Mouse (Mus musculus): Measurements from ENCODE around the gene Porcn. TPM values are rescaled to one million over a fixed set of nuclear protein-coding genes. Genes with fewer than 3 reads are reported as not detected.

The Porcn gene
- polyA plus RNA-seq, 1 experiment from 2014 or later = 22.3 TPM

DNA sequence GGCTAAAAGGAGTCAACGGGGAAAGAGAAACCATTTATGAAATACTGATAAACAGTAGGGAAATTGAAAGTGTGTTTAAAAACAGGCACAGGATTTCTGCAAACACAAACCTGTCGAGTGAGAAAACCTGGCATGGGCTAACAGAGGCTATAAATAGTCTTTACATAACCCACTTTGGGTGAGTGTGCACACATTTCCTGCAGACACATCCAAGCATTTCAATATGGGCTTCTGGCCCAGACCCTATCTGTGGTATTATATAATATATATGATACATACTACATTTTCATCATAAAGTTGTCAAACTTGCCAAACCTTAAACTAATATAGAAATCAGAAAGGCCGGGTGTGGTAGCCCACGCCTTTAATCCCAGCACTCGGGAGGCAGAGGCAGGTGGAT is 43.2 kb downstream of the Porcn start:
- H3K27me3 ChIP-seq (replicated peaks; ENCODE audit: insufficient read depth, low read length) = no peaks in the 10 kb centered on the region
- no peak overlapping the region for H3K9ac ChIP-seq (replicated peaks; ENCODE audit: low read depth)
- no peak overlapping the region for H3K4me3 ChIP-seq (ENCODE audit: low read depth, low read length)
- DNase-seq (ENCODE audit: low spot score) (peak; percentile 44), ATAC-seq (peak; percentile 46)
- 0 out of 2 replicates have a peak overlapping the region, but pooled peaks have one; percentile 54 for H3K27ac ChIP-seq (ENCODE audit: low read length)
- TF ChIP-seq CTCF (IDR thresholded peaks at IDR 0.05) = no peak
- TF ChIP-seq EP300 (IDR thresholded peaks at IDR 0.05) = no peak
- 0 out of 2 replicates have a peak, but pooled peaks cover under 1% of the 10 kb centered on the region for H3K36me3 ChIP-seq (ENCODE audit: insufficient read depth, low read length)
- H3K9me3 ChIP-seq (ENCODE audit: low read length) = no peaks in the 10 kb centered on the region
- H3K4me1 ChIP-seq (ENCODE audit: insufficient read depth, low read depth, low read length) = no peaks in the 10 kb centered on the region
- WGBS = 66% methylated on average over 5 of the region's 5 CpGs
- H3K4me2 ChIP-seq (replicated peaks; ENCODE audit: low read depth, low read length) = no peak overlapping the region

DNA sequence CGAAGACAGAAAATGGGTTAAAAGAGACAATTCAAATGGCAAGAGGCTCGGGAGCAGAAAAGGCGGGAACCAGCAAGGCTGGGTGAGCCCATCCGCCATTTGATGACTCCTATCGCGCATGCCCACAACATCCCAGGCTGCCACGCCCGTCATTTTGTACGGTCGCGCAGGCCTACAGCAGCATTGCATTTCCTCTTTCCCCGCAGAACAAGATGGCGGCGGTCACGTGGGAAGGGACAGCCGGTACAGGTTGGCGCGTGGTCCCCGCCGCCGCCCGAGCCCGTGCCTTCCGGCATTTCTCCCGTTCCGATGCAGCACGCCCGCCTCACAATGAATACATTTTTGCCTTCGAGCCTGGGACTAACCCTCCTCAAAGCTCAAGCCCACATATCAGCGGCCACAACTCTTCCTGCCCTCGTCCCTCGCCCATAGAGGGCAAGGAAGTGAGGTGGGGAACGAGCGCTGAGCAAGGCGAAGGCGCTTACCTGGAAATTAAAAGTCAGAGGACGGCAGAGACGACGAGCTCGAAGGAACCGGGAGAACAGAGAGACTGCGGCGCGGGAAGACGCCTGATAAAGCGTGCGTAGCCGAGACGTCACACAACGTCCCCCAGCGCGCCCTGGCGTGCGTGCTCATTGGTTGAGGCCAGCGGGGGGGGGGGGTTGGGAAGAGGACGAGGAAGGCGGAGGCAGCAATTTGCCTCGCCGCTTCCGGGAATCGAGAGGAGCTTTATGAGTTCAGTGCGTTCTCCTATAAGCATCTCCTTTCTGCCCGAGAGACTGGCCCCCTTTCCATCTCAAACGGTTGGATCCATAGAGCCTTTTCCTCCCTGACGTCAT is 61.0 kb downstream of the Porcn start, which contains the start of gene Rbm3:
Gene Rbm3, minus strand, starts transcription at position 728 of the 839 bp plus-strand sequence.
- H3K4me2 ChIP-seq (replicated peaks; ENCODE audit: low read depth, low read length) = peak within 1 kb of the TSS; percentile 50
- WGBS = 10% methylated on average over 41 of the region's 65 CpGs
- H3K4me3 ChIP-seq (ENCODE audit: low read depth, low read length) = peak within 1 kb of the TSS; percentile 64
- ATAC-seq (peak; percentile 97), DNase-seq (ENCODE audit: low spot score) (peak; percentile 94)
- H3K27ac ChIP-seq (ENCODE audit: low read length) = peak within 1 kb of the TSS; percentile 95
- TF ChIP-seq EP300 (IDR thresholded peaks at IDR 0.05) = no peak
- no peaks in the 10 kb centered on the region for H3K27me3 ChIP-seq (replicated peaks; ENCODE audit: insufficient read depth, low read length)
- H3K9me3 ChIP-seq (ENCODE audit: low read length) = no peaks in the 10 kb centered on the region
- H3K4me1 ChIP-seq (ENCODE audit: insufficient read depth, low read depth, low read length) = no peaks in the 10 kb centered on the region
- H3K9ac ChIP-seq (replicated peaks; ENCODE audit: low read depth) = peak within 1 kb of the TSS; percentile 54
- no peaks in the 10 kb centered on the region for H3K36me3 ChIP-seq (ENCODE audit: insufficient read depth, low read length)

Other genes with a start within 250 kb of the Porcn start
- gene Gata1, start 228.5 kb downstream of the Porcn start, polyA plus RNA-seq (2015; fragmentation: Nextera tagmentation; extraction: Ambion mirVana) = 1.8 and 2.0 TPM in 2 replicates
- gene Glod5, start 188.0 kb downstream of the Porcn start, polyA plus RNA-seq (2015; fragmentation: Nextera tagmentation; extraction: Ambion mirVana) = 0.68 TPM in 1 of 2 replicates, not detected in the other
- 13.2 and 13.6 TPM in 2 replicates for gene Suv39h1, start 131.8 kb downstream of the Porcn start, polyA plus RNA-seq (2015; fragmentation: Nextera tagmentation; extraction: Ambion mirVana)
- gene Was, start 116.0 kb downstream of the Porcn start, polyA plus RNA-seq (2015; fragmentation: Nextera tagmentation; extraction: Ambion mirVana) = 0.90 and 1.2 TPM in 2 replicates
- gene Wdr13, start 73.6 kb downstream of the Porcn start, polyA plus RNA-seq (2015; fragmentation: Nextera tagmentation; extraction: Ambion mirVana) = 18.4 and 18.9 TPM in 2 replicates
- gene Rbm3, start 60.6 kb downstream of the Porcn start, polyA plus RNA-seq (2015; fragmentation: Nextera tagmentation; extraction: Ambion mirVana) = 373 and 463 TPM in 2 replicates
- 7.8 and 9.1 TPM in 2 replicates for gene Tbc1d25, start 30.3 kb downstream of the Porcn start, polyA plus RNA-seq (2015; fragmentation: Nextera tagmentation; extraction: Ambion mirVana)
- gene Ebp, start 13.0 kb downstream of the Porcn start, polyA plus RNA-seq (2015; fragmentation: Nextera tagmentation; extraction: Ambion mirVana) = 51.0 and 58.1 TPM in 2 replicates
- gene Ftsj1, start 45.9 kb upstream of the Porcn start, polyA plus RNA-seq (2015; fragmentation: Nextera tagmentation; extraction: Ambion mirVana) = 24.2 and 26.5 TPM in 2 replicates
- 88.1 and 90.0 TPM in 2 replicates for gene Slc38a5, start 64.6 kb upstream of the Porcn start, polyA plus RNA-seq (2015; fragmentation: Nextera tagmentation; extraction: Ambion mirVana)
- not detected in 2 replicates for gene Ssxb10, start 120.9 kb upstream of the Porcn start, polyA plus RNA-seq (2015; fragmentation: Nextera tagmentation; extraction: Ambion mirVana)
- not detected in 2 replicates for gene Ssxb9, start 160.5 kb upstream of the Porcn start, polyA plus RNA-seq (2015; fragmentation: Nextera tagmentation; extraction: Ambion mirVana)
- gene Ssxb1, start 206.8 kb upstream of the Porcn start, polyA plus RNA-seq (2015; fragmentation: Nextera tagmentation; extraction: Ambion mirVana) = not detected in 2 replicates

Data from lung, postnatal 0 days (tissue).